Mouse (Mus musculus) liver, postnatal 0 days (tissue): Measurements from ENCODE around the gene Mapk1ip1l. TPM values are rescaled to one million over a fixed set of nuclear protein-coding genes. Genes with fewer than 3 reads are reported as not detected.

Experiments used
- ATAC-seq: fragments of 200-750 bp; cut with Nextera tagmentation; 2 replicates; pipeline ENCODE4 v1.8.0; 2017; ENCODE audit warnings: mild to moderate bottlenecking, moderate library complexity
- DNase-seq: peaks from one replicate; pipeline ENCODE4 v3.0.0-alpha.2; 2016
- H3K27ac ChIP-seq: fragments of 300-500 bp; sonication (generic); 2 replicates; pipeline ENCODE4 v1.5.1; 2014; ENCODE audit warnings: antibody characterized with exemption, moderate library complexity, mild to moderate bottlenecking, low read depth
- H3K27me3 ChIP-seq: fragments of 300-500 bp; sonication (generic); 2 replicates; pipeline ENCODE4 v1.6.1; 2014; ENCODE audit warnings: low read length, control low read depth, mixed read lengths; ENCODE audit not compliant: insufficient read depth
- H3K36me3 ChIP-seq: fragments of 300-500 bp; sonication (generic); replicated peaks from 2 replicates; pipeline ENCODE4 v1.6.1; 2014; ENCODE audit warnings: mild to moderate bottlenecking, control low read depth, low read length, moderate library complexity, mixed read lengths; ENCODE audit not compliant: insufficient read depth
- H3K4me1 ChIP-seq: fragments of 300-500 bp; sonication (generic); 2 replicates; pipeline ENCODE4 v1.6.1; 2014; ENCODE audit warnings: antibody characterized with exemption, mild to moderate bottlenecking, control low read depth; ENCODE audit not compliant: insufficient read depth
- H3K4me2 ChIP-seq: fragments of 300-500 bp; sonication (generic); 2 replicates; pipeline ENCODE4 v1.6.1; 2014; ENCODE audit warnings: low read depth, mild to moderate bottlenecking, low read length, moderate library complexity, mixed read lengths
- H3K4me3 ChIP-seq: fragments of 300-500 bp; sonication (generic); 2 replicates; pipeline ENCODE4 v1.5.1; 2014; ENCODE audit warnings: low read depth, low read length
- H3K9ac ChIP-seq: fragments of 300-500 bp; sonication (generic); replicated peaks from 2 replicates; pipeline ENCODE4 v1.6.1; 2014; ENCODE audit warnings: mild to moderate bottlenecking, moderate library complexity
- H3K9me3 ChIP-seq: fragments of 300-500 bp; sonication (generic); 2 replicates; pipeline ENCODE4 v1.6.1; 2016; ENCODE audit warnings: mild to moderate bottlenecking, control low read depth, low read length, mixed read lengths
- CTCF ChIP-seq: sonication (generic); IDR thresholded peaks from 2 replicates; pipeline ENCODE4 v1.5.1; 2016; ENCODE audit warnings: antibody characterized with exemption, low read depth
- EP300 ChIP-seq: IDR thresholded peaks from 2 replicates; pipeline ENCODE4 v1.6.1; 2016; ENCODE audit warnings: antibody characterized with exemption, low read depth, mild to moderate bottlenecking
- WGBS: fragments of 180-500 bp; shearing (Covaris S2); extraction: QIAGEN DNeasy Blood & Tissue Kit; methylation state at CpG from one replicate; pipeline ENCODE4 v1.1.7; 2014; ENCODE audit not compliant: insufficient replicate concordance; 5-methylcytosine and 5-hydroxymethylcytosine counted together
- polyA plus RNA-seq: library from polyadenylated mRNA; unstranded; fragments of >200 nt; fragmentation: Nextera tagmentation; extraction: Ambion mirVana; gene quantifications from 2 replicates; pipeline ENCODE4 v1.2.1, GENCODE M21; 2015

Gene Mapk1ip1l
- polyA plus RNA-seq, 1 experiment from 2014 or later: 16.6 TPM

DNA sequence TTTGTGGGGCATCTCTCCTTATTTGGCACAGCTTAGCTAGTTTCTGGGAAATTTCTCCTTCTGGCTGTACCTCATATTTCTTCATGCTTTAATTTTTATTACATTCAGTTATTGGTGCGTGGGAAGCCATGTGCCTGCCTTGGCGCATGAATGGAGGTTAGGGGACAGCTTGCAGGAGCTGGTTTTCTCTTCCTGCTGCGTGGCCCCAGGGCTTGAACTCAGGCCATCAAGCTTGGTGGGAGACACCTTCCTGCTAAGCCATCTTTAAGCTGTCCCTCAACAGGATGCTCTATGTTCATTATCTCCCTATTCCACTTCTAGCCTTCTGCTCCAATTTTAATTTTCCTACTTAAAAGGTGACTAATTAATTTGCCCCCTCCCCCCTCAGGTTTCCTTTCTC lies 72.7 kb downstream of the Mapk1ip1l start:
- Histone ChIP-seq H3K9me3 (no peaks in the 10 kb centered on the region), H3K36me3 (no peaks in the 10 kb centered on the region), H3K27me3 (peaks cover 17% of the 10 kb centered on the region), H3K9ac (no peak overlapping the region), H3K27ac (no peak overlapping the region), H3K4me1 (peaks cover 17% of the 10 kb centered on the region), H3K4me3 (no peak overlapping the region), H3K4me2 (no peak overlapping the region)
- no peak for TF ChIP-seq EP300
- DNase-seq: no peak
- no peak for ATAC-seq
- 79% methylated on average over 3 of the region's 3 CpGs for WGBS

DNA sequence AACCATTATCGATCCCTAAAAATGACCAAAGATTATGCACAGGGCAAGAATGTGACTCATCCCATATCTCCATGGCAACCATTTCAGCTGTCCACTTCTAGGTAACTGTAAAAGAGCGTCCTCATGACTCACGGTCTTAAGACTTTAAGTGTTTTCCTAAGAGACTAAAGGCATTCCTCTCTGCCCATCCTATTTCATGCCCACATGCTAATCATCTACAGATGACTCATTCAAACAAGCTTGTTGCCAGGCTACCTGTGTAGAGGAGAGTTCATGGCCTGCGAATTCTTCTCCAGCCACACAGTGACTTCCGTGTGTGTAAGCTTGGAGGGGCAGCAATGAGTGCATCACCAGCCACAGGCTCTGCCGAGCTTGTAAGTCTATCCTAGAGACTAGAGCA lies 73.6 kb downstream of the Mapk1ip1l start:
- H3K36me3 ChIP-seq: no peaks in the 10 kb centered on the region
- H3K4me3 ChIP-seq: no peak overlapping the region
- H3K4me2 ChIP-seq: no peak overlapping the region
- peaks cover 17% of the 10 kb centered on the region for H3K27me3 ChIP-seq
- no peak for DNase-seq
- TF ChIP-seq EP300: no peak
- TF ChIP-seq CTCF: no peak
- no peaks in the 10 kb centered on the region for H3K9me3 ChIP-seq
- no peak overlapping the region for H3K27ac ChIP-seq
- WGBS: 78% methylated on average over 6 of the region's 6 CpGs
- ATAC-seq: no peak
- H3K9ac ChIP-seq: no peak overlapping the region
- peaks cover 17% of the 10 kb centered on the region for H3K4me1 ChIP-seq

Other genes starting within 250 kb of the Mapk1ip1l start
- 29.6 and 38.3 TPM in 2 replicates for gene Gch1, start 108.9 kb upstream of the Mapk1ip1l start, polyA plus RNA-seq
- 10.1 and 13.7 TPM in 2 replicates for gene Wdhd1, start 21.4 kb upstream of the Mapk1ip1l start, polyA plus RNA-seq
- gene Socs4, start 21.3 kb upstream of the Mapk1ip1l start, polyA plus RNA-seq: 1.7 and 1.9 TPM in 2 replicates
- 53.3 and 60.8 TPM in 2 replicates for gene Lgals3, start 69.5 kb downstream of the Mapk1ip1l start, polyA plus RNA-seq
- 16.9 and 17.9 TPM in 2 replicates for gene Dlgap5, start 120.1 kb downstream of the Mapk1ip1l start, polyA plus RNA-seq
- gene Fbxo34, start 152.2 kb downstream of the Mapk1ip1l start, polyA plus RNA-seq: 19.3 and 22.1 TPM in 2 replicates